Mouse (Mus musculus) frontal cortex, adult 2 months (tissue): ENCODE data around the gene Nemf. TPM values are rescaled to one million over a fixed set of nuclear protein-coding genes. Genes with fewer than 3 reads are reported as not detected.

Source experiments
- DNase-seq, 2 experiments: peaks; one replicate each; pipeline ENCODE4 v3.0.0; 2022; ENCODE audit warnings: low spot score in 1 of 2; ENCODE audit errors: extremely low spot score in 1 of 2
- polyA plus RNA-seq: library from polyadenylated mRNA; depleted of rRNA; stranded (reverse); fragments of >200 nt; gene quantifications from 2 replicates; pipeline ENCODE4 v1.2.3, GENCODE M21; 2012; rRNA removed

Gene Nemf
- polyA plus RNA-seq, 1 experiment, result 45.4 TPM

DNA sequence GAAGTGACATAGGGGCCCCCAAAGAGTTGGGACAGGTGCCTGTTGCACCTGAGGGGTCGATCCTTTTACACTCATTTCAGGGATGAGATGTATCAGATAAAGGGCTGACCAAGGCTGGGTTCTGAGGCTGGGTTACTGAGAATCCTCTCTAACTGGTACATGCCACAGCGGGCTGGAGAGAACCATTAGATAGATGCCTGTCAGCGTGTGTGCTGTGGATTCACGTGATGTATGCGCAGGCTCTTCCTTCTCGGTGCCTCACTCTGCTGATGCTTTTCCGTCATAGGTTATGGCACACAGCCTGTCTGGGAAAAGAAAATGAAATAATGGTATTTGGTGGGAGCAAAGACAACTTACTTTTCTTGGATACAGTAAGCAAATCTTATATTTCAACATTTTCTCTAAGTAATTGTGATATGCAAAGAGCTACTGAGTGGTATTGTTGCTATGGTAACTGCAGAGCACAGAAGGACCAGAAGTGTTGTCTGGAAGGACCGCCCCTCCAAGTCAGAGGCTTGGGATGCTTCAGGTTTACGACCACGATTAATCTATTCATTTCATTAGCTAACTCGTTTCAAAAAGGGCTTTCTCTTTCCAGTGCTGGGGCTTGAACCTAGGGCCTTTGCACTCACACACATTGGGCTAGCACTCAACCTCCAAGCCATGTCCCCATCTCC, 88.9 kb downstream of the Nemf start:
- peak in 1 of 2 experiments; percentile 23 for DNase-seq

GRCm38 (mm10) chr12:69265031-69265430, 91.9 kb downstream of the Nemf start:
- no peak for DNase-seq

- no peak for DNase-seq
These were observed 94.7 kb downstream of the Nemf start for GRCm38 (mm10) chr12:69262251-69262650.

Other genes starting within 250 kb of the Nemf start
- gene Rps29, start 198.0 kb downstream of the Nemf start, polyA plus RNA-seq, result 1,265 and 1,574 TPM in 2 replicates
- 0.06 and 0.56 TPM in 2 replicates for gene Lrr1, start 188.4 kb downstream of the Nemf start, polyA plus RNA-seq
- 304 and 313 TPM in 2 replicates for gene Rpl36al, start 173.1 kb downstream of the Nemf start, polyA plus RNA-seq
- 14.4 and 15.7 TPM in 2 replicates for gene Mgat2, start 173.0 kb downstream of the Nemf start, polyA plus RNA-seq
- gene Gm49383, start 160.1 kb downstream of the Nemf start, polyA plus RNA-seq, result 1.1 and 1.2 TPM in 2 replicates
- 2.0 and 2.2 TPM in 2 replicates for gene Dnaaf2, start 158.7 kb downstream of the Nemf start, polyA plus RNA-seq
- 2.2 and 2.5 TPM in 2 replicates for gene Gm49384, start 152.9 kb downstream of the Nemf start, polyA plus RNA-seq
- gene Pole2, start 129.0 kb downstream of the Nemf start, polyA plus RNA-seq, result 1.6 and 2.0 TPM in 2 replicates
- 20.9 and 23.6 TPM in 2 replicates for gene Klhdc1, start 116.0 kb downstream of the Nemf start, polyA plus RNA-seq
- 121 and 127 TPM in 2 replicates for gene Klhdc2, start 60.5 kb downstream of the Nemf start, polyA plus RNA-seq
- gene Arf6, start 15.0 kb upstream of the Nemf start, polyA plus RNA-seq, result 46.3 and 48.8 TPM in 2 replicates
- gene Gm9887, start 15.3 kb upstream of the Nemf start, polyA plus RNA-seq, result 0.27 and 0.50 TPM in 2 replicates
- 23.7 and 26.8 TPM in 2 replicates for gene Vcpkmt, start 225.9 kb upstream of the Nemf start, polyA plus RNA-seq